Comparison of ENCODE assay signal across 8 mouse cellular contexts in genomic region chr2:157696297-157696731, GRCm38 (mm10). TPM values are rescaled to one million over a fixed set of nuclear protein-coding genes. Genes with fewer than 3 reads are reported as not detected.
A peak's percentile ranks its signal among the peaks of the same experiment; 100 is the strongest.
DNase-seq lines count a peak whose midpoint lies in the region; TF ChIP-seq lines count a peak whose summit lies in the region.

No protein-coding gene starts in this region.

- 17% methylated on average over 7 of the region's 7 CpGs for WGBS in olfactory bulb, adult 2 months

- peak; percentile 5 to 9 for DNase-seq in spleen, postnatal 36 days (ENCODE audit: low spot score in 2 of 2)
- DNase-seq in spleen, adult 12 weeks (ENCODE audit: low spot score), result no peak
- peak; percentile 30 to 46 for DNase-seq in frontal cortex, postnatal 36 days (ENCODE audit: low spot score in 2 of 2)
- DNase-seq in layer of hippocampus, postnatal 10 days (ENCODE audit: low spot score in 2 of 2), result peak; percentile 20 to 39
- DNase-seq in lung, postnatal 36 days, result no peak
- no peak for DNase-seq in cerebellum, postnatal 4 days (ENCODE audit: low spot score in 2 of 2)
- DNase-seq in thymus, postnatal 4 days, result no peak

- H3K4me1 ChIP-seq in olfactory bulb, adult 2 months (ENCODE audit: control insufficient read depth, insufficient read depth, low read length), result peaks cover 16% of the 10 kb centered on the region

- TF ChIP-seq POLR2A in olfactory bulb, adult 2 months (IDR thresholded peaks at IDR 0.05; ENCODE audit: insufficient read depth, low read depth, low read length), result no peak

- peak overlapping the region; percentile 62 for H3K27ac ChIP-seq in olfactory bulb, adult 2 months (ENCODE audit: insufficient read depth, low read depth, low read length)

- TF ChIP-seq CTCF in olfactory bulb, adult 2 months (IDR thresholded peaks at IDR 0.05; ENCODE audit: insufficient read depth, low read depth, low read length), result no peak

- H3K4me3 ChIP-seq in olfactory bulb, adult 2 months (ENCODE audit: insufficient read depth, low read depth, low read length), result no peak overlapping the region

RNA-seq across cellular contexts. Expression of gene Ctnnbl1, which starts 40.9 kb away (rescaled TPM):
- 10 to 100 TPM; 23.0 to 28.0 TPM for total RNA-seq in layer of hippocampus, postnatal 10 days (2021)
- polyA plus RNA-seq in olfactory bulb, adult 2 months (2012; ENCODE audit: insufficient read depth, insufficient read length, low replicate concordance, missing spikeins), result not detected in 2 replicates

Comparison
In these comparisons a context has a peak if more than half of its experiments do, and no peak if none do; other contexts are left out.
1. DNase-seq: peak in spleen, postnatal 36 days (2 of 2), frontal cortex, postnatal 36 days (2 of 2) and layer of hippocampus, postnatal 10 days (2 of 2); none in spleen, adult 12 weeks (single experiment), lung, postnatal 36 days (single experiment), cerebellum, postnatal 4 days (0 of 2) and thymus, postnatal 4 days (single experiment).